Mouse (Mus musculus) left cerebral cortex, postnatal 14 days (tissue): ENCODE data around the gene Cspg5. TPM values are rescaled to one million over a fixed set of nuclear protein-coding genes. Genes with fewer than 3 reads are reported as not detected.

Experiments used
- DNase-seq, 2 experiments: peaks; one replicate each; pipeline ENCODE4 v3.0.0; 2021 to 2022; ENCODE audit warnings: low spot score in 2 of 2, mixed read lengths in 1 of 2
- intact Hi-C: fragments of 180-260 bp; cut with DNase I; formaldehyde crosslinking; loops from one replicate; pipeline ENCODE4 v1.15.1; 2025
- total RNA-seq, 2 experiments: library from RNA; stranded (reverse); gene quantifications; 2 replicates each; pipeline ENCODE4 v1.2.3; 2021

Gene Cspg5
- total RNA-seq, 2 experiments from 2014 or later, result 423 to 475 TPM

- DNase-seq, result no peak
- intact Hi-C loops, result loop anchor here (5.0 kb wide), 2 partner anchors 40 kb away; no protein-coding TSS in a partner anchor
These were observed 3.5 kb downstream of the Cspg5 start for GRCm38 (mm10) chr9:110247049-110247448.

- DNase-seq, result no peak
- intact Hi-C loops, result loop anchor here (5.0 kb wide), 2 partner anchors 38 to 42 kb away; no protein-coding TSS in a partner anchor
These were observed 5.3 kb downstream of the Cspg5 start for GRCm38 (mm10) chr9:110248861-110249260.

- intact Hi-C loops, result loop anchor here (5.0 kb wide), 2 partner anchors 37 to 43 kb away; no protein-coding TSS in a partner anchor
- DNase-seq, result peak; percentile 61 to 72
These were observed 6.4 kb downstream of the Cspg5 start for GRCm38 (mm10) chr9:110249823-110250543.

- no peak for DNase-seq
- intact Hi-C loops, result no loop called here
These were observed 7.2 kb downstream of the Cspg5 start for GRCm38 (mm10) chr9:110250776-110251175.

- no peak for DNase-seq
- intact Hi-C loops, result no loop called here
These were observed 11.9 kb downstream of the Cspg5 start for GRCm38 (mm10) chr9:110255407-110256019.

- no peak for DNase-seq
- intact Hi-C loops, result no loop called here
These were observed 15.1 kb downstream of the Cspg5 start for GRCm38 (mm10) chr9:110258646-110259045.

GRCm38 (mm10) chr9:110259118-110259517, 15.5 kb downstream of the Cspg5 start:
- intact Hi-C loops, result no loop called here
- no peak for DNase-seq

GRCm38 (mm10) chr9:110263181-110263580, 19.6 kb downstream of the Cspg5 start:
- intact Hi-C loops, result no loop called here
- DNase-seq, result no peak

GRCm38 (mm10) chr9:110264991-110265390, 21.4 kb downstream of the Cspg5 start:
- DNase-seq, result no peak
- intact Hi-C loops, result no loop called here

- intact Hi-C loops, result no loop called here
- DNase-seq, result no peak
These were observed 24.8 kb downstream of the Cspg5 start for GRCm38 (mm10) chr9:110268416-110268815.

GRCm38 (mm10) chr9:110272330-110272729, 28.7 kb downstream of the Cspg5 start:
- intact Hi-C loops, result no loop called here
- DNase-seq, result no peak

- no peak for DNase-seq
- intact Hi-C loops, result no loop called here
These were observed 29.9 kb downstream of the Cspg5 start for GRCm38 (mm10) chr9:110273507-110273906.

GRCm38 (mm10) chr9:110275882-110276281, 32.3 kb downstream of the Cspg5 start:
- intact Hi-C loops, result no loop called here
- no peak for DNase-seq

GRCm38 (mm10) chr9:110277431-110277881, 33.9 kb downstream of the Cspg5 start:
- intact Hi-C loops, result no loop called here
- DNase-seq, result peak; percentile 66 to 75

GRCm38 (mm10) chr9:110284075-110284697, 40.6 kb downstream of the Cspg5 start:
- intact Hi-C loops, result no loop called here
- no peak for DNase-seq

GRCm38 (mm10) chr9:110287321-110287924, 43.8 kb downstream of the Cspg5 start:
- intact Hi-C loops, result loop anchor here (5.0 kb wide), 2 partner anchors 40 to 80 kb away; no protein-coding TSS in a partner anchor
- peak; percentile 62 to 80 for DNase-seq

- intact Hi-C loops, result loop anchor here (10.0 kb wide), 1 partner anchor 398 kb away; no protein-coding TSS in a partner anchor
- DNase-seq, result peak; percentile 45 to 64
These were observed 49.7 kb downstream of the Cspg5 start for GRCm38 (mm10) chr9:110293254-110293718.

- intact Hi-C loops, result loop anchor here (10.0 kb wide), 1 partner anchor 399 kb away; no protein-coding TSS in a partner anchor
- peak; percentile 31 to 43 for DNase-seq
These were observed 50.4 kb downstream of the Cspg5 start for GRCm38 (mm10) chr9:110293873-110294415.

- intact Hi-C loops, result loop anchor here (5.0 to 10.0 kb wide), 2 partner anchors 122 to 400 kb away; no protein-coding TSS in a partner anchor
- no peak for DNase-seq
These were observed 51.2 kb downstream of the Cspg5 start for GRCm38 (mm10) chr9:110294786-110295185.
